Mouse (Mus musculus) brain, embryonic 14.5 days (tissue): ENCODE results near the gene Pla2g2d. TPM values are rescaled to one million over a fixed set of nuclear protein-coding genes. Genes with fewer than 3 reads are reported as not detected.
"Not testable (repeated sequence)": the region's sequence is repeated elsewhere in the genome, so short reads cannot be mapped to it uniquely, and the experiment has no call there.

Experiments
- DNase-seq: peaks from one replicate; pipeline ENCODE4 v3.0.0-alpha.2; 2011; ENCODE audit warnings: low read depth
- CTCF ChIP-seq: fragments of 200-500 bp; IDR thresholded peaks from 2 replicates; pipeline ENCODE4 v1.5.1; 2012; ENCODE audit warnings: inconsistent platforms, mild to moderate bottlenecking, moderate library complexity, borderline replicate concordance; ENCODE audit not compliant: insufficient read depth, insufficient read length; ENCODE audit errors: extremely low read depth
- POLR2A ChIP-seq: fragments of 200-500 bp; IDR thresholded peaks from 2 replicates; pipeline ENCODE4 v1.6.1; 2012; ENCODE audit warnings: mild to moderate bottlenecking, inconsistent platforms, borderline replicate concordance; ENCODE audit not compliant: poor library complexity, insufficient read depth, insufficient read length, severe bottlenecking; ENCODE audit errors: extremely low read depth
- polyA plus RNA-seq: library from polyadenylated mRNA; depleted of rRNA; stranded (reverse); fragments of >200 nt; gene quantifications from 2 replicates; pipeline ENCODE4 v1.2.3, GENCODE M21; 2012; rRNA removed

The Pla2g2d gene
- polyA plus RNA-seq, 1 experiment = 0.14 TPM

- DNase-seq = no peak
- TF ChIP-seq CTCF (no peak), POLR2A (no peak)
Observed at GRCm38 (mm10) chr4:138806160-138806559, 30.6 kb downstream of the Pla2g2d start.

DNA sequence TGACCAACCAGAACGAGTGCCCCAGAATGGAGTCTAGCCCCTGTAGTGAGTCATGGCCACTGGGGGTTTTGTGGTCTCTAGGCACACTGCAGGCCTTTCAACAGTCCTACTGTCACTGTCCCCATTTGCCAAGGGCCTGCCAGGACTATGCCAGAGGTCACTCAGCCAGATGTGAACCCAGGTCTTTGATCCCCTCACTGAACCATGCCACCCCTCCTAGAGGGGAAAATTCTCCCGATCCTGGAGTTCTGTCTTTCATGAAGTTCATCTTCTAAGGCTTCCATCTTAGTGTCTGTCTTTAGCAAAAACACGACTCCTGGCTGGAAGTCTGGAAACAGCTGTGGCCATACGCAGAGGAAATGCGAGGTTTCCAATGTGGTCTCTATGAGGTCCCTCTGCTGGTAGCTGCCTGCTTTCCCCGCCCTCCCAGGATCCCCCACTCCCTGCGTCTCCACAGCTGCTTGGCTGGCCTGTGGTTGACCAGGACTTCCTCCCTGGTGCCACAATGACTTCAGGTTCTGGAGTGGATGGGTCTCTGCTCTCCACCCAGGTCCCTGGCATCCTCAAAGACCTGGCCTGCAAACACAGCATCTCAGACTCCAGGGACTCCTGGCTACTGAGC lies 31.5 kb downstream of the Pla2g2d start:
- DNase-seq = no peak
- no peak for TF ChIP-seq CTCF
- no peak for TF ChIP-seq POLR2A

- TF ChIP-seq POLR2A (no peak), CTCF (no peak)
- no peak for DNase-seq
Observed at GRCm38 (mm10) chr4:138816166-138816565, 40.6 kb downstream of the Pla2g2d start.

GRCm38 (mm10) chr4:138817736-138818135 lies 42.2 kb downstream of the Pla2g2d start:
- TF ChIP-seq POLR2A (no peak), CTCF (no peak)

GRCm38 (mm10) chr4:138819101-138819500 lies 43.6 kb downstream of the Pla2g2d start:
- TF ChIP-seq CTCF = no peak
- no peak for TF ChIP-seq POLR2A
- peak; percentile 55 for DNase-seq

More at GRCm38 (mm10) chr4:138817736-138818135, 42.2 kb downstream of the Pla2g2d start:
- no peak for DNase-seq

GRCm38 (mm10) chr4:138821036-138821435 lies 45.5 kb downstream of the Pla2g2d start:
- DNase-seq = no peak
- TF ChIP-seq CTCF (no peak), POLR2A (no peak)

DNA sequence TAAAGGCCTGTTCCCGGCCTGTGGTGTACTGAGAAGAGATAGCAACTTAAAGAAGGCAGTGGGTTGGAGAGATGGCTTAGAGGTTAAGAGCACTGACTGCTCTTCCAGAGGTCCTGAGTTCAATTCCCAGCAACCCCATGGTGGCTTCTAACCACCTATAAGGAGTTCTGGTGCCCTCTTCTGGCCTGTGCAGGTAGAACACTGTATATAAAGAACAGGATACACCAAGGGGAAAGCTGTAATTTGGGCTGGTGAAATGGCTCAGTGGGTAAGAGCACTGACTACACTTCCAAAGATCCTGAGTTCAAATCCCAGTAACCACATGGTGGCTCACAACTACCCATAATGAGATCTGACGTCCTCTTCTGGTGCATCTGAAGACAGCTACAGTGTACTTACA lies 48.6 kb downstream of the Pla2g2d start:
- DNase-seq = not testable (repeated sequence)

DNA sequence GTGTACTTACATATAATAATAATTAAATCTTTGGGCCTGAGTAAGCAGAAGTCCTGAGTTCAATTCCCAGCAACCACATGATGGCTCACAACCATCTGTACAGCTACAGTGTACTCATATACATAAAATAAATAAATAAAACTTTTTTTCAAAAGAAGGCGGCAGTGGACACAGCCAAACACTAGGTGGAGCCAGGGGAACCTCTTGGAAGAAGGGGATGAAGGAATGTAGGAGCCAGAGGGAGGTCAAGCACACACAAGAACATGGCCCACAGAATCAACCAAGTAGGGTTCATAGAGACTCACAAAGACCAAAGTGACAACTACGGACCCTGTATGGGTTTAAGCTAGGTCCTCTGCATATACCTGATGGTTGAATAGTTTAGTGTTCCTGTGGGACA lies 49.1 kb downstream of the Pla2g2d start:
- DNase-seq = peak; percentile 19
- TF ChIP-seq CTCF (peak; percentile 19; the same call in 1 of the 2 replicates), POLR2A (no peak)

DNA sequence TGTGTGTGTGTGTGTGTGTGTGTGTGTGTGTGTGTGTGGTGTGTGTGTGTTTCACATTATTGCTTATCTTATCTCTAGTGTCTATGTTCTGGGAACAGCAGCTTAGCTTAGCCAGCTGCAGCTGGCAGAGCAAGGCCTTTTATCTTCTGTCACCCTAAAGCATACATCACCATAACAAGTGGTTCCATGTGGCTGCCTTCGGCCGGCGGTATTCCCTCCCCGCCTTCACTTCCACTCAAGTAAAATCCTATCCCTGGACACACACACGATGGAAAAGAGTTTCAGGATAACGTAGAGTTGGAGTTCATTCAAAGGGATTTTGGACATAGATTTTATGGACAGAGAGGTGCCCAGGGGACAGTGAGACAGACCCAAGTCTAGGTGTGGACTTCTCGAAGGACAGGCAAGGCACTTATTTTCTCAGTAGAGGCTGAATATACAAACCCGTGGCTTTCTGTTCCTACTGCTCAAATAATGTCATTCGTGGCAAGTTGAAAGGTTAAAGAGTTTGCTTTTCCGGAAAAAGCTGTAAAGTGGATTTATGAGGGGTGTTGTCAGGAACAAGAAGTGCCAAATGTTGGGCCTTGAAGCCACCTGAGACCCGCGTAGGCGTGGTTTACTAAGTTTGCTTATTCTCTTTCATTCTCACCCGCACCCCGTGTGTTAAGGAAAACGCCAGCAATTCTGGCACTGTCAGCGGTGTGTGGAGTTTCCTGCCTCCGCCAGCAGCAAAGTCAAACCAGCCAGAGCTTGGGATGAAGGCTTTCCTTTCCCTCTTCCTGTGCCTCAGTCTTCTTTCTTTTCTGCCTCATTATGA lies 50.4 kb downstream of the Pla2g2d start:
- peak; percentile 25 for DNase-seq
- no peak for TF ChIP-seq CTCF
- no peak for TF ChIP-seq POLR2A

- TF ChIP-seq POLR2A (no peak), CTCF (no peak)
- DNase-seq = peak; percentile 6
Observed at GRCm38 (mm10) chr4:138827147-138827546, 51.6 kb downstream of the Pla2g2d start.

Other genes with a start within 250 kb of the Pla2g2d start
- 0.69 and 2.0 TPM in 2 replicates for gene Vwa5b1, start 139.9 kb upstream of the Pla2g2d start, polyA plus RNA-seq
- gene Pla2g2c, start 50.9 kb upstream of the Pla2g2d start, polyA plus RNA-seq = 0.24 and 0.63 TPM in 2 replicates
- 3.8 and 5.3 TPM in 2 replicates for gene Ubxn10, start 38.6 kb upstream of the Pla2g2d start, polyA plus RNA-seq
- 0.16 and 1.2 TPM in 2 replicates for gene Pla2g2f, start 18.1 kb upstream of the Pla2g2d start, polyA plus RNA-seq
- 0.61 and 0.94 TPM in 2 replicates for gene Pla2g5, start 87.7 kb downstream of the Pla2g2d start, polyA plus RNA-seq
- gene Gm13030, start 98.2 kb downstream of the Pla2g2d start, polyA plus RNA-seq = not detected in 2 replicates
- gene Pla2g2e, start 102.2 kb downstream of the Pla2g2d start, polyA plus RNA-seq = not detected in 2 replicates
- 7.0 and 9.8 TPM in 2 replicates for gene Otud3, start 138.2 kb downstream of the Pla2g2d start, polyA plus RNA-seq
- not detected in 2 replicates for gene Rnf186, start 191.4 kb downstream of the Pla2g2d start, polyA plus RNA-seq
- 0.62 and 0.64 TPM in 2 replicates for gene Tmco4, start 197.2 kb downstream of the Pla2g2d start, polyA plus RNA-seq